Mouse (Mus musculus): ENCODE results near the gene Mettl3.
"Not testable (repeated sequence)": the region's sequence is repeated elsewhere in the genome, so short reads cannot be mapped to it uniquely, and the experiment has no call there.

The Mettl3 gene

DNA sequence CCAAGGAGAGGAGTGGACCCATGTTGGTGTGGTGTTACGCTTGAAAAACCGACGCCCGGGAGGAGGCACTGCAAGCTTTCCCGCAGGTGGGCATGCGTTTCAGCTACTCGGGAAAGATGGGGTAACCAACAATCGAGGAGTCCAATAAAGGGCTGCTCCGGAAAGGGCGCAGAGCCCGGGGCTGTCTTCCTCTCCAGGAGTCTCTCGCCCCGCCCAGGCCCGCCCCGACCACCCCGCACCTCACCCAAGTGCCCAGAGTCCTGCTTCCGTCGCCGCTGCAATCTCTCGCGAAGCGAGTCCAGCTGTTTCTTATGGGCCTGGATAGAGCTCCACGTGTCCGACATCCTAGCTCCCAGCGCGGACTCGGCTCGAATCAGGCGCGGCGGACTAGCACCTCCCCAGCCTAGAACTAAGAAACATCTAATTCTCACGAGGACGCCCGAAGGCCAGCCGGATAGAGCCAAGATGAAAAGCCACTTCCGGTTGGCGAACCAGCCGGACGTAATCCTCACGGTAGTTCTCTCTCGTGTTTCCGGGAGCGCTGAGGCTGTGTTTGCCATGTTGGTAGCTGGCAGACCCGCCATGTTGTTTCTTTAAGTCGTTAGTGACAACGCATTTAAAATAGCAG is at the start of gene Mettl3:
TSS of gene Mettl3 (minus strand) at position 485 of the 628 bp plus-strand sequence.
- DNase-seq (ENCODE audit: inconsistent age in 2 of 2, low spot score in 1 of 2) = peak; percentile 93 to 98

DNA sequence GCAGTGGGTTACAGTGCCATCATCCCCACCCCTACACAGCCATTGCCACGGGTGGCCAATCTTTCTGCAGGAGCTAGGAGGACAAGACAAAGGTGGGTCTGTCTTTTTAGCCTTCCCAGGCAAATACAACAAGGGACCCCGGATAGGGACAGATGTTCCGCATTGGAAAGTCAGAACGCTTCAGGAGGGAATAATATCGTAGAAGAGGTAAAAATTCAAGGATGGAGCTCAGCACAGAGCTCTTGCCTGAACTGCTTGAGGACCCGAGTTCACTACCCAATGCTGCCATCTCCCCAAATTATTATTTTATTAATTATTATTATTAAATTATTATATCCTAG is 34.6 kb upstream of the Mettl3 start:
- DNase-seq (ENCODE audit: inconsistent age in 2 of 2, low spot score in 1 of 2) = no peak

DNA sequence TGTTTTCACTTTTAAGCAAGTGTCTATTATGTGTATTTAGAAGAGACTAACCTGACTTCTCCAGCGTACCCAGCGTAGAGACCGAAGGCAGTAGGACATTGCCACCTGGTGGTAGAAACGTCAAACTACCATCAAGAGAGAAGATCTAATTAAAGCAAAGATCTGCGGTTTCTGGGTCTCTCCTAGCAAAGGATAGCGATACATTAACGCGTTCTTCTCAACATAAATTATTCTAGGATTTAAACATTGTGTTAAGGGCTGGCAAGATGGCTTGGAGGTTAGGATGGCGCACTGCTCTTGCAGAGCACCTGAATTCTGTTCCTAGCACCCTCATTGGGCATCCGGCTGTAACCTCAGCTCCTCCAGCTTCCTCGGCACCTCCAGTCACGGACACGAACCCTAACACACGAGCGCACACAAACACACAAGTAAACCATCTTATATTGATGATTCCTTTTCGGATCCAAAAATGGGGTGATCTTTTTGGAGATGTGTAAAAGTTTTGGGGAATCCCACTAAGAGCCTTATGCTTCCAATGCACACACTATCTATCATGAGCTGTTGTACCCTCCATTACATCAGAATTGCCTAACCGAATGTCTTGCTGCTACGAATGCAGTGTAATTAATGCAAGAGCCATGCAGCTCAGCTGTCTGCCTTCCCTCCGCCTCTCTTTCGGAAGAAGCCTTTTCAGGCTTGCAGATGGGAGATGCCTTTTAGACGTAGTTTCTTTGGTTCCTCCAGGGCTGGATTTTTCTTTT is 34.0 kb upstream of the Mettl3 start:
- peak; percentile 39 to 88 for DNase-seq (ENCODE audit: inconsistent age in 2 of 2, low spot score in 1 of 2)

DNA sequence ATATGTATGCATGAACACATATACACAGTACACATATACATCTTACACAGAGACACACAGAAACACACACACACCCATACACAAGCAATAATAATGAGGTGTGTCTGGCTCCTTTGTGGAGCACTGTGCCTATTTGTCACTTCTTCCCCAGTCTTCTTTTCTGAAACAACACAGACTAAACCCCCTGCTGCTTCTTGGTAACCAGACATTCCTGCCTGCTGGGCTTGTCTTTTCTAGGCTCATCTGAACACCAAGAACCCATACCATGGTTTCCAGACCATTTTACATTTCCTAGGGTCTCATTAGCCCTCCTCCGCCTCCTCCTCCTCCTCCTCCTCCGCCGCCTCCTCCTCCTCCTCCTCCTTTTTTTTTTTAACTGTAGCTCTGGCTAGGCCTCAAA is 27.2 kb upstream of the Mettl3 start:
- no peak for DNase-seq (ENCODE audit: inconsistent age in 2 of 2, low spot score in 1 of 2)

DNA sequence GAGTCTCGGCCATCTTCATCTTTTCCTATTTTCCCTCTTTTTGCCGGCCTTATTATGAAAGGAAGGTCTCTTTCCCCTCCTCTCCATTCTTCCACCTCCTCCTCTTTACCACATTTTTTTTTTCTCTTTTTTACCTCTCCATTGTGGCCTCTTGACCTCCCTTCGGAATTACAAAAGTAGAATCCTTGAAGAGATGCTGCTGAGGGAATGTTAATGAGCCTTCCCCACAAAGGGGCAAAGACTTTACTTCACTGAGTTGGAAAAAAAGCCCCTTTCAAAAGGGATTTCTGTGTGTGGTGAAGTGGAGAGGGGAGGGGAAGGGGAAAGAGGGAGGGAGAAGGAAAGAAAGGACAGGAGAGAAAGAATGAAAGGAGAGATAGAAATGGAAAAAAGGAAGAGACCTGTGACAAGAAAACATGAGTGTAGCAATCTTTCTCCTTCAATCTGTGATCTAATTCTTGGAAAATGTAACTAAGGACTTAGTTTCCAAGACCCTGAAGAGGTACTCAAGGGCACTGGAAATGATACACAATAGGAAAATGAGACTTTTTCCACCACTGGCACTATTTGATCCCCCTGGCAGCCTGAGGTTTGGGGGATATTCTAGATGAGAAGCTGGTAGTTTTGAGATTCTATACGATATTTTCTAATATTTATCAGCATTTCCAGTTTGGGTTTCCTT is 26.3 kb upstream of the Mettl3 start:
- no peak for DNase-seq (ENCODE audit: inconsistent age in 2 of 2, low spot score in 1 of 2)

DNA sequence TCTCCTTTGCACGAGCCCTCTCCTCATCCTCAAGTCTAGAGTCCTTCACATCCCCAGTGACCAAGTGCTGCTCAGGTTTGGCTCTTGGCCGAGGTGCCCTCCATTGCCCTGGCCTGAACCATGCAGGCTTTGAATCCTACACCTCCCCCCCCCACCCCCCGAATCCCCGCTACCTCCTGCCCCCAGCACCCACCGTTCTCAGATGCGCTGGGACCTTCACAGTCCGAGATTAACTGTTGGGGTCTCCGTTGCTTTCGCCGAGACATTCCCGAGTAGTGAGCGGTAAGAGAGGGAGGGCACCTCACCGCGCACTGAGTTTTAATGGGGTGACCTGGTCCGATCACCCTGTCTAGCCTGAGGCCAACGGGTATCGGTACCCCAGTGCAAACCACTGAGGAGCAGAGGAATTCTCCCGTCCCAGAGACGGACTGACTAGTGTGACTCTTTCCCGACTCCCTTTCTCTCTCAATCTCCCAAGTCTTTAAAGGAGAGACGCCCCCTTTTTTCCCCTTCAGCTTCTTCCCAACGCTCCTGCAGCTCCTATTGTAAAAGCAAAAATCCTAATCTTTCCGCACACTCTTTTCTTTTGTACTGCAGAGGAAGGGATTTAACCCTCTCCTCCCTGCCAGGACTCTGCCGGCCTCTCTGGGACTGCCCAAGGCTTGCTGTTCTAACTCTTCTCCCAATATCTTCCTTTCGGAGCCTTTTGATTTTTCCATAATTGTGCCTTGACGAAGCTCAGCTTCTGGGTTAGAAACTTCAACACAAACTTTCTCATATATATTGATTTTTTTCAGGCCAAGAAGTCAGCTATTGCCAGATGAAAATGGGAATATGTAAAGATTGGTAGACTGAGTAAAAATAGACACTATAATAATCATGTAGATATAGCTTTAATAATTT is 23.2 kb upstream of the Mettl3 start, which contains the start of gene Sall2:
TSS of gene Sall2 (minus strand) at position 853 of the 903 bp plus-strand sequence.
- peak in 1 of 2 experiments; percentile 31 for DNase-seq (ENCODE audit: inconsistent age in 2 of 2, low spot score in 1 of 2)

DNA sequence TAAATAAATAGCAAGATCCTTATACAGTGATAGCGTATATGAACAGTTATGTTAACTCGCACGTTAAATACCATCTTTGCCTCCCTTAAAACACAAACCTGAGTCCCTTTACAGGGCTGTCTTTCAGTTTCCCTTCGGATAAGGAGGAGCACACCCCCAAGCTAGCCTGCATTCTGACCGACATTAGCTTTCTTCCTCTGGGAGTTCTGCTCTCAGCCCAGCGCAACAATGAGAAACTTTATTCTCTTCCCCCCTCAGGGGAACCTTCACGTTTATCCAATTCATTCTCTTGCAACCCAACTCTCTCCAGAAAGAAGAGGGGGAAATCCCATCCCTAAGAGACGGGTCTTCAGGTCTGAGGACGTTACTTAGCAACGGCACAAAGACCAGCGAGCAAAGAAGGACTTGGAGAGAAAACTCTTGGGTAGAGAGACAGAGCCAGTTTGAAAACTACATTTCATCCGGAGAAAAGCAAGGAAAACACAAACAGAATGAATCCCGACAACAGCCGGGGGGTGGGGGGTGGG is 22.5 kb upstream of the Mettl3 start:
- no peak for DNase-seq (ENCODE audit: inconsistent age in 2 of 2, low spot score in 1 of 2)

DNA sequence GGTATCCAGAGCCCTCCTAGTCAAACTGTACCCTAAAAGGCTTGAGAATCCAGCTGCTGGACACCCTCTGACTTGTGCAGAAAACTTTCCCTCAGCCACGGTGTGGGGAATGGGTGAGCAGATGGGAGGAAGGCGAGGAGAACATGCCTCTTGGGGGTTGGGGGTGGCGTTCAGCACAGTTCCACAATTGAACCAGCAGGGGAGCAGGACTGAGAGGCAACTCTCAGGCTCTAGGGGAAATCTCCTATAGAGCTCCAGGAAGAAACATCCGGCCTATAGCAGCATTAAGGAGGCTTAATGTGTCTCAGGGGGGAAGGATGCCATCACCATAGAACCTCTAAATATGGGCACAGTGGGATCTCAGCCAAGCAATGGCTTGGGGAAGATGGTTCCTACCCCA is 21.0 kb upstream of the Mettl3 start:
- no peak for DNase-seq (ENCODE audit: inconsistent age in 2 of 2, low spot score in 1 of 2)

DNA sequence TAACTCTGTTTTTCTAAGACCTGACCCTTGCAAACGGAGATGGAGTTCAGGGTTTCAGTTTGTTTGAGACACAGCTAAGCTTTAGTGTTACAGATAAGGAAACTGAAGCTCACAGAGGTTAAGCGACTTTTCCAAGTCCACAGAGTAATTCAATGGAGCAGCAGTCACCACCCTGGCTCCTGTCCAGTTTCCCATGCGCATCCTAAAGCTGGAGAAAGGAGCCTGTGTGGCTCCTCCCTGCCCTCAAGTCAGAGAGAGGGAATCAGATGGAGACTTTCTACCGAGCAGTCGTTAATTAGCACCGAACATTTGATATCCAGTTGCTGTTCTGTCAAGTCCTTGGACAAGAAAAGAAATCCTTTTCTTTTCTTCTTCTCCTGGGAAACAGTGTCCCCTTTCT is 14.4 kb upstream of the Mettl3 start:
- DNase-seq (ENCODE audit: inconsistent age in 2 of 2, low spot score in 1 of 2) = no peak

DNA sequence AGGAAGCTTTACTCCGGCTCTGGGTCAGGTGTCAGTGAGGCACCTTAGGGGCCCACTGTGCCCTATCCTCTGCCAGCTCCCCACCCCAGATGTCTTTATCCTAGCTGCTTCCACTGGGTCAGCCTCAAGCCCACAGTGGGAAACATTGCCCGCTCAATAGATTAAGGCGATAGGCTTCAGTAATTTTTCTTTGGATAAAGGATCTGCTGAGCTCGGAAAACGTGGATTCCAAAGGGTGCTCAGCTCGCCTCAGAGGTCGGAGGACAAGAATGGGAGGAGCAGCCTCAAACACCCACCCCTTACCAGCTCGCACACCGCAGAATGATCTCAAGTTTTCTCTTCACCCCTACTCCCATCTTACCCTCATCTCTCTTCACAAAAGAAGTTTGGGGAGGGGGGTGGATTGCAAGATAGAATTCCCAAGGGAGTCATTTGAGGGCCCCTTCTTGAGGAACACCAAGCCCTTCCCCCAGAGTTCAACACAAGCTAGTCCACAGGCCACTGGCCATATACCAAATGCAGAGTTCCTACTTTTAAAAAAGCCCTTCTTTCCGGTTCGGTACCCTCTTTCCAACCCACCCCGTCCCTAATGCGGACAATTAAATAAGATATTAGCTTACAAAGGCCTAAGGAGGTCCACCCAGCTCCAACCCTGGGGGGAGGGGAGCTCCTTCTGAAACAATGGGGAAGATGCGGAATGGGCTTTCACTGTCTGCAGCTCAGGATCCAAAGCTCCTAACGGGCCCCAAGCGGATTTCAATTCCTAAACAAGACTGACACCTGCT is 11.7 kb upstream of the Mettl3 start:
- DNase-seq (ENCODE audit: inconsistent age in 2 of 2, low spot score in 1 of 2) = peak; percentile 39 to 74

DNA sequence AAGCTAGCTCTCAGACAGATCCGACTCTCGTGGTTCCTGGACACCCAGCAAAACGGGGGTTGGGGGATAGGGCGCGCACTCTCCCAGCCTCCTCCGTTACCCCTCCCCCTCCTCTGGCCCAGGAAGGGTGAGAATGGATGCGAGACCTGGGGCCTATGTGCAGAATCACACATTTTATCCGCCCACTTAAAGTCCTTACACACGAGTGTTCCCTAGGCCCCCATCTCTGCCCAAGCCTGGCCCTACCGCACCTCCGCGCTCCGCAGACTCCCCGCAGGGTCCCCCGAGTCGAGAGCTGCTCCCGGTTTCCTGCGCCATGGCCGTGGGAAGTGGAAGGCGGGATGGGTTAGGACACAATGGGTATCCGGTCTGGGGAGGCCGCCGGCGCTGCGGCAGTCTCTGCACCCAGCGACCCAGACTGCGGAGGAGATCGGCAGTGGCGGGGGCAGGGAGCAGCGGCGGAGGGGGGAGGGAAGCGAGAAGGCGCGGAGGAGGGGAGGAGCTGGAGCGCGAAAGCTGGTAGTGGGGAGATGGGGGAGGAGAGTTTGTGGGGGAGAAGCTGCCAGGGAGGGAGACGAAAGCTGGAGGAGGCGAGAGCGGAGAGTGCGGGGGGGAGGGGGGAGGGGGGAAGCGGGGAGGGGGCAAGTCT is 11.0 kb upstream of the Mettl3 start:
- DNase-seq (ENCODE audit: inconsistent age in 2 of 2, low spot score in 1 of 2) = peak; percentile 75 to 88

DNA sequence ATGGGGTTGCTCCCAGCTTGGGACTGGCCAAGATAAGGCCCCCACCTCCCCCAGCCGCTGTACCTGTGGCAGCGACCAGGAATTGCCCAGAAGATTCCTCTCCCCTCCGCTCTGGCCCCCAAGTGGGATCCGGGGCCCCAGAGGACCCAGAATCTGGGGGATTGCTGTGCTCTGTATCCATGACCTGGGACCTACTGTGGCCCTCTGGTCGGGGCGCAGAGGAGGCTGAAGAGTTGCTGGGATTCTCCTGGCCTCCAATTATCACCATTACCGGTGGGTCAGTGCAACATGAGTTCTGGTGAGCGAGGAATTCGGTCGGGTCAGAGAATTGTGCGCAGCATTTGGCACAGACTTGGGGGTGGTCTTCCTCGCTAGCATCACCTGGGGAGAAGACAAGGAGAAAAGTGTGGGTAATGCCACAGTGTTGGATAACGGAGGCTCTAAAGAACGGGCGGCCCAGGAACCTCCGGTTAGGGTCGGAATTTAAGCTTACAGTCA is 10.4 kb upstream of the Mettl3 start:
- no peak for DNase-seq (ENCODE audit: inconsistent age in 2 of 2, low spot score in 1 of 2)

DNA sequence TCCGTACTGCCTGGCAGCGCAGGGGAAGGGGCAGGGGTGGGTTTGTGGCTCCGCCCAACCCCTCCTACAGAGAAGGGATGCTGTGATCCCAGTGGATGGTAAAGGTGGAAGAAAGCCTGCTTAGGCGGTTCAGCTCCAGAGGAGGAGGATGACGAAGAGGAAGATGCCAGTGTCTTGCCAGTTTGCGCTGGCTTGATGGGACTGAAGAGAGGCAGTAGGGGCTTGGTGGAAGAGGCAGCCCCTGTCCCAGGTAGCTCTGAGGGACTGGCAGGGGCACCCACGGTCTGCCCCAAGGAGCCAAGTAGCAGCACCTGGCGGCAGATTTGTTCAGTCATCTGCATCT is 9.9 kb upstream of the Mettl3 start:
- DNase-seq (ENCODE audit: inconsistent age in 2 of 2, low spot score in 1 of 2) = no peak

DNA sequence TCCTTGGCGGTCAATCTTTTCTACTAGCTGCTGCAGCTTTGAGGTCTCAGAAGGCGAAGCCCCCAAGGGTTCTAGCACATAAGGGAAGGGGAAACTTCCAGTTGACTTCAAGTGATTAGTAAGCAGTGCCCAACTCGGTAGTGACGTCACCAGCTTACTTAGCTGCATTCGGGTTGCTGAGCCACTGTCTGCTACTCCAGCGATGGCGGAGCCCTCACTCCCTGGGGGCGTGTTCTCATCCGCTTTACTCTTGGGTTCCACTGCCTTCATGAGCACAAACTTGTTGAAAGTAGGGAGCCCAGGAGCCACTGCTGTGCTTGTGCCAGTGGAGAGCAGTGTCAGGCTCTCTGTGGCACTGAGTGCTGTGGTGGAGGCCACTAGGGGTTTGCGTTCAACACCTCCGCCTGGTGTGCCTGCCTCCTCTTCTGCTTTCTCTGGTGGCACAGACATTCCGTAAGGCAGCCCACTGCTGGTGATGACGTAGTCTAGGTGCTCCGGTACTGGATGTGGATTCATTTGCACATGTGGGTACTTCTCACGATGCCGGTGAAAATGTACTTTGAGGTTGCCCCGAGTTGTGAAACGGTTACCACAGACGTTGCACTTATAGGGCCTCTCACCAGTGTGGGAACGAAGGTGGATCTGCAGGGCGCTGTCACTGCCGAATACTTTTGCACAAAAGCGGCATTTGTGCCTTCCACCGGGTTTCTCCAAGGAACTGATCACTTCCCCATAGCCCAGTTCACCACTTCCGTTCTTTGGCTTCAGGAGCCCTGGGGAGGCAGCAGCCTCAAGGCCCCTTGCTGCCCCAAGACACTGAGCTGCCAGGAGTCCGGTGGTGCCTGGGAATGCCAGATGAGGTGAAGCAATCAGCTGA is 9.2 kb upstream of the Mettl3 start:
- DNase-seq (ENCODE audit: inconsistent age in 2 of 2, low spot score in 1 of 2) = peak in 1 of 2 experiments; percentile 25

DNA sequence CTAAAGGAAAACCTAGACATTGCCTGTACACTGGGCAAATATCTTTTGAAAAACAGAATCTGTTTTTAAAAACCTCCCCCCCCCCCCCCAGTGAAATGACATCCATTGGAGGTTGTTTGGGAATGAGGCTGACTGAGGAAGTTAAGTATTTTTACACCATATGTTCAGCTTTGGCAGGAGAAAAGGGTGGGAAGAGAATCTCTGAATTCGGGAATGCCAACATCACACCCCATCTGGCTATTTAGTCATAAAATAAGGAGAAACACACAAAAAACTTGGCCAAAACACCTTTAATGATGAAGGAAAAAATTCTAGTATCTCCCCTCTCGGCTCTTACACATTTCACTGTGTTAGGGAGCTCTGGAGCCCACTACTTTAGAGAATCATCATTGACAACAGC is 6.0 kb upstream of the Mettl3 start:
- no peak for DNase-seq (ENCODE audit: inconsistent age in 2 of 2, low spot score in 1 of 2)

DNA sequence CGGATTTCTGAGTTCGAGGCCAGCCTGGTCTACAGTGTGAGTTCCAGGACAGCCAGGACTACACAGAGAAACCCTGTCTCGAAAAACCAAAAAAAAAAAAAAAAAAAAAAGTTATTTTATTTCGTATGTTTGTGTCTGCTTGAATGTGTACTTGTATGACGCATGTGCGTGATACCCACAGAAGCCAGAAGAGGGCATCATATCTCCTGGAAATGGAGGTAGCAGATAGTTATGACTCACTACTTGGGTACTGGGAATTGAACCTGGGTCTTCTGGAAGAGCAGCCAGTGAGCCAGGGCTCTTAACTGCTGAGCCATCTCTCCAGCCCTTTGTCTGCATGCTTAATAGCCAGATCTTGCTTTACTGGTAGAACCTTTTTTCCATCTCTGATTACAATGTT is 5.4 kb upstream of the Mettl3 start:
- not testable (repeated sequence) for DNase-seq (ENCODE audit: inconsistent age in 2 of 2, low spot score in 1 of 2)

DNA sequence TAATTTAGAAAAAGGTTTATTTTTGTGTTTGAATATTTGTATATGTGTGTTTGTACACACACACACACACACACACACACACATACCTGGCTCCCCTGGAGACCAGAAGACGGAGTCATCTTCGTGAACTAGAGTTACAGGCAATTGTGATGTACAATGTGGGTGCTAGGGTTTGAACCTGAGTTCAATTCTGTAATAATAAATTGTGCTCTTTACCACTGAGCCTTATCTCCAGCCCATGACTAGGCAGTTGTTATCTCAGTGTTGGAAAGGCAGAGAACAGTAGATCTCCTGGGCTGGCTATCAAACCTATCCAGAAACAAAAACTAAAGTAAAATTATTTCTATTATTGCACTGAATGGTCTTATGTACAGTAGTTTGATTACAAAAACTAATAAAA is 1.2 kb upstream of the Mettl3 start:
- no peak for DNase-seq (ENCODE audit: inconsistent age in 2 of 2, low spot score in 1 of 2)

DNA sequence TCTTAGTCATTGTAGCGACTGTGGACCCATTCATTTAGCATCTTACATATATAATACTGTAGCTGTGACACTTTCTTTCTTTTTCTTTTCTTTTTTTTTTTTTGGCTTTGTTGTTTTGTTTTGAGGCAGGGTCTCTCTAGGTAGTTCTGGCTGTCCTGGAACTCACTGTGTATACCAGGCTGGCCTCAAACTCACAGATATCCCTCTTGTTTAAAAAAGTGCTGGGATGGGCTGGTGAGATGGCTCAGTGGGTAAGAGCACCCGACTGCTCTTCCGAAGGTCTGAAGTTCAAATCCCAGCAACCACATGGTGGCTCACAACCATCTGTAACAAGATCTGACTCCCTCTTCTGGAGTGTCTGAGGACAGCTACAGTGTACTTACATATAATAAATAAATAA is 1.4 kb downstream of the Mettl3 start:
- DNase-seq (ENCODE audit: inconsistent age in 2 of 2, low spot score in 1 of 2) = not testable (repeated sequence)
